Mouse (Mus musculus) ovary, postnatal 36 days (tissue): Measurements from ENCODE around the gene Ifi211.
"Not testable (repeated sequence)": the region's sequence is repeated elsewhere in the genome, so short reads cannot be mapped to it uniquely, and the experiment has no call there.

ENCODE experiments used
- DNase-seq: peaks from one replicate; pipeline ENCODE4 v3.0.0; 2022; ENCODE audit warnings: low spot score, mixed read lengths

Gene Ifi211

DNA sequence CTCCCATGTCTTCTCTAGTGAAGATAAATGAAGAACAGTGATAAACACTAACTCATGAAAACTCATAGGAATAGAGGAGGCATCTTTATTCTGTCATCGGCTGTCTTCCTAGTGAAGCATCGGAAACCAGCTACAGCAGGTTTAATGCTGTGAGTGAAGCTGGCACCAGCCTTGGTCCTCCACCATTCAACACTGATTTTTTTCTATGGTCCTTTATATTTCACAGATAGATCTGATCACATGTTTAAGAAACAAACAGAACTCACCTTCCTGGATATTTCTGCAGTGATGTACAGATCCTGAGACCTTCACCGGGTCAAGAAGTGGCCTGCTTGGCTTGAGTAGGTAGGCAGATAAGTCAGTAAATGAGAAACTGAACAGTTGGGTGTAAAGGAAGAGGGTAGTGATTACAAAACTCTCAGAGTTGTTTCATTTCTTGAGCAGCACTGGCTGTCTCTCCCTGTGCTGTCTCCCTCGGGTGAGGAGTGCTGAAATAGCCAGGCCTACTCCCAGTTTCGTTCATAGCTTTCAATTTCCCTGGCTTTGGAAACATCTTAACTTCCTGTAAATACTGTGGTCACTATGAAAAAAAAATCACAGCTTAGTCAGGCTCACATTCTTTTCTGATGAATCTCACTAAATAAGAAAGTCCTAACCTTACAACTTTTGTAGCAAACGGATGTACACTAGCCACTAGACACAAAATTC, at the start of gene Ifi211:
Gene Ifi211 (minus strand): TSS at position 499 of the 708 bp plus-strand sequence.
- peak; percentile 5 for DNase-seq

GRCm38 (mm10) chr1:173961491-173961890, 48.6 kb upstream of the Ifi211 start:
- not testable (repeated sequence) for DNase-seq

DNA sequence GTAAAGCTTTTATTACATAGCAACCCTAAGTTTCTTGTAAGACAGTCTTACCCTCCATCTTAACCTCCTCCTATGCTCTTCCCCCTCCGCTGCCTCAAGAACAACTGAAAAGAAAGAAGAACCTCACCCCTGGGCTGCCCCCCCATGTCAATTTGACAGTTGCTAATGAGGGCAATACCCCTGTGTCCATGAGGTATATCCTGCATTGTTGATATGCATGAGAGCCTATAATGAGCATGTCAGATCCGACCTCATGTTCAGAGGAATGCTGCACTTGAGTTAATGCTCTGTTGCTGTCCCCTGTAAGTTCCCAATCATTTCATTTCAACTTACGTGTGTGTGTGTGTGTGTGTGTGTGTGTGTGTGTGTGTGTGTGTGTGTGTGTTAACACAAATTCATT, 47.2 kb upstream of the Ifi211 start:
- DNase-seq = not testable (repeated sequence)

GRCm38 (mm10) chr1:173955839-173956527, 43.1 kb upstream of the Ifi211 start:
- not testable (repeated sequence) for DNase-seq

GRCm38 (mm10) chr1:173955071-173955796, 42.4 kb upstream of the Ifi211 start:
- no peak for DNase-seq

GRCm38 (mm10) chr1:173953563-173953962, 40.7 kb upstream of the Ifi211 start:
- no peak for DNase-seq

DNA sequence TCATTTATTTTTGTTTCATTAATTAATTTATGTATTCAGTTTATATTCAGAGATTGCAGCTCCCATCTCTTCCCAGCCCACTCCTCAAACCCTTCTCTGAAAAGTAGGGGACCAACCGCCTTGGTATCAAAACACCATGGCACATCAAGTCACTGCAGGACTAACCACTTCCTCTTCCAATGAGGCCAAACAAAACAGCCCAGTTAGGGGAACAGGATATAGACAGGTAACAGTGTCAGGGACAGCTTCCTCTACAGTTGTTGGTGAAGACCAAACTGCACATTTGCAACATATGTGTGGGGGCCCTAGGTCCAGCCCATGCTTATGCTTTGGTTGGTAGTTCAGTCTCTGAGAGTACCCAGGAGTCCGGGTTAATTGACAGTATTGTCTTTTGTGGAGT, 36.2 kb upstream of the Ifi211 start:
- not testable (repeated sequence) for DNase-seq

GRCm38 (mm10) chr1:173942780-173943066, 29.9 kb upstream of the Ifi211 start:
- DNase-seq = not testable (repeated sequence)

- not testable (repeated sequence) for DNase-seq
These were observed 29.3 kb upstream of the Ifi211 start, which contains the start of the genes Mndal and Ifi203 for GRCm38 (mm10) chr1:173941924-173942779. TSS of gene Mndal (minus strand) at chr1:173942491. TSS of gene Ifi203 (minus strand) at chr1:173942672.

DNA sequence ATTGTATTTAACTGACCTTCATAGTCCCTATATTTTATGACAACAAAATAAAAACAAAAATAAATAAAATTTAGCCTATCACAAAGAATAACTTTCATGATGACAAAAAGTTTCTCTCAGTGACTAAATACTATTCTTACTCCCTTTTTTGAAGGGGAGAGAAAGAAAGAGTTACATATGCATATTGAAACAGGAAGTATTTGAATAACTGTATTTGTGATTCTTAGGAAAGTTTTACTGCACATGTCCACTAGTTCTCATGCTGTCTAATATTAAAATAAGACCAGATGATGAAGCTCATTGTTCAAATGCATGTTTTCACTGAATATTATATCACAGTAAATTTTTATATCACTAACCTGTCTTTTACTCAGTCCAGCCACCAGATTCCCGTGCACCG, 28.7 kb upstream of the Ifi211 start:
- DNase-seq = not testable (repeated sequence)

- not testable (repeated sequence) for DNase-seq
These were observed 6.4 kb upstream of the Ifi211 start for GRCm38 (mm10) chr1:173919279-173919678.

DNA sequence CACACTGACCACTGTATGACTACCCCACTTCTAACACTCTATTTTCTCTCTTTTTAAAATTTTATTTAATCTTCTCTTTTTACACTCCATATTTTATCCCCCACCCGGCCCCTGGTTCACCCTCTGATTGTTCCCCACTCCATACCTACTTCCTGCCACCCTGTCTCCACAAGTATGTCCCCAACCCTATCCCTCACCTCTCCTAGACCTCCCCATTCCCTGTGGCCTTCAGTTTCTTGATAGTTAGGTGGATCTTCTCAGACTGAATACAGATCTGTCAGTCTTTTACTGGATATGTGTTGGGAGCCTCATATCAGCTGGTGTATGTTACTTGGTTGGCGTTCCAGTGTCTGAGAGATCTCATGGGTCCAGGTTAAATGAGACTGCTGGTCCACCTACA, 1.7 kb upstream of the Ifi211 start:
- no peak for DNase-seq

- DNase-seq = not testable (repeated sequence)
These were observed 478 bp upstream of the Ifi211 start for GRCm38 (mm10) chr1:173913256-173913791.

DNA sequence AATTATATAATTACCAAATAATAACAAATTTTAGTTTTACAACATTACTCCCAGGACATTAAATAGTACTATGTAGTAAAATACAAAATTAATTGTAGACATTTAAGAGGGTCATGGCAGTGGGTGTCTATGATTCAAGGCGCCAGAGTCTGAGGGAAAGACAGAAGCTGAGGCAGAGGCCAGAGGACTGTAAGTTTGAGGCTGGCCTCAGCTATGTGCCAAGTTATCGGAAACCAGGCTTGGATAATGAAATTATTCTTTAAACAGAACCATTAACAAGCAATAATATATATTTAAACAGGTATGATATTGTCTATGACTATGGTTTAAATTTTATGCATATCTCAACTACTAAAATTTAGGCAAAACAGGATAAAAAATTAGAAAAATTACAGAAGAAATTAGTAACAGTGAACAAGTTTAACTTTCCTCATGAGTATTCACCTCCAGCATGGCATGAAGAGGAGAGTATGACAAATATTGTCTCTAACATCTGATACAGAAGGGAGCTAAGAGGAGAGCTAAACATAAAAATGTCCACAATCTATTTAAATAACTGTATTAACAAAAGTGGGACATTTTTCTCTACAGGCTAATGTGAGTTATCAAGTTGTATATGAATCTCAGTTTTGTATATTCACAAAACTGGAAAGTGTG, 910 bp downstream of the Ifi211 start:
- no peak for DNase-seq

- DNase-seq = not testable (repeated sequence)
These were observed 4.5 kb downstream of the Ifi211 start for GRCm38 (mm10) chr1:173908390-173908789.

- not testable (repeated sequence) for DNase-seq
These were observed 7.0 kb downstream of the Ifi211 start for GRCm38 (mm10) chr1:173905885-173906284.

GRCm38 (mm10) chr1:173889741-173890140, 23.1 kb downstream of the Ifi211 start:
- DNase-seq = not testable (repeated sequence)

GRCm38 (mm10) chr1:173887026-173887787, 25.6 kb downstream of the Ifi211 start:
- not testable (repeated sequence) for DNase-seq

- not testable (repeated sequence) for DNase-seq
These were observed 32.7 kb downstream of the Ifi211 start for GRCm38 (mm10) chr1:173880004-173880666.
